Mouse (Mus musculus) heart, adult 9 months (tissue): ENCODE measurements around the gene Adad2.

Experiments
- DNase-seq, 2 experiments: peaks; one replicate each; pipeline ENCODE4 v3.0.0; 2022; ENCODE audit warnings: low spot score in 2 of 2

The Adad2 gene

DNA sequence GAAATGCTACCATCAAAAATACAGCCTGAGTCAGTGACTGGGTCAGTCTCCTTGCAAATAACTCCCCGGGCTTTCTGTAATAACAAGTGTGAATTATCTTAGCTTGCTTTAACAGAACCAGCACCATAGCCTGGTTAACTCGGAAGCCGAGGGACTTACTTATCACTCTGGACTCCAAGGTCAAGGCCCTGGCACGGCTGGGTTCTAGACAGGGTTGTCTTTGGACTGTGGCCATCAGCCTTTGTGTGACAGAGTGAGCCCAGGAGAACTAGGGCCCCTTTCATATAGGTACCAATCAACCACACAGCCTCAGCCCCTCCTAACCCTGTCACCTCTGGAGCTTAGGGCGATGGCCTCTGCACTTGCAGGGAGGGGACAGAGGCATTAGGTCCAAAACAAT, 28.5 kb downstream of the Adad2 start:
- no peak for DNase-seq

DNA sequence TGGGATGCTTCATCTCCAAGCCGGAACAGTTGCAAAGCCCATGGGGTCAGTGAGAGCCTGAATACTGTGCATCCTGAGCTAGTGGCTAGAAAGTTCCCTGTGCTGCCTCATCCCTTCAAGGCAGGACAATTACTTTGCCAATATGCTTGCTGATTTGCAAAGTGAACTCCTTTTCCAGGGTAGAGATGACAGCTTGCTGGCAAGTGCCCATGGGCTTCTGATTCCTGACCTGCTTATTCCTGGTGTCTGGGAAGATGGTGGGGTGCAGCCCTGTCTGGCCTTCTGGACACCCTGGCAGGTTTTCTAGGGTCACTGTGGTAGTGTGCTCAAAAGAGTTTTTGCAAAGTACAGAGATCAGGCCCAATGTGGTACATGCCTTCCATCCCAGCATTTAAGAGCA, 30.4 kb downstream of the Adad2 start:
- no peak for DNase-seq

- DNase-seq: no peak
Observed at GRCm38 (mm10) chr8:119644429-119644960, 31.9 kb downstream of the Adad2 start.

GRCm38 (mm10) chr8:119644981-119645597, 32.5 kb downstream of the Adad2 start:
- no peak for DNase-seq

- no peak for DNase-seq
Observed at GRCm38 (mm10) chr8:119646197-119646596, 33.6 kb downstream of the Adad2 start.

DNA sequence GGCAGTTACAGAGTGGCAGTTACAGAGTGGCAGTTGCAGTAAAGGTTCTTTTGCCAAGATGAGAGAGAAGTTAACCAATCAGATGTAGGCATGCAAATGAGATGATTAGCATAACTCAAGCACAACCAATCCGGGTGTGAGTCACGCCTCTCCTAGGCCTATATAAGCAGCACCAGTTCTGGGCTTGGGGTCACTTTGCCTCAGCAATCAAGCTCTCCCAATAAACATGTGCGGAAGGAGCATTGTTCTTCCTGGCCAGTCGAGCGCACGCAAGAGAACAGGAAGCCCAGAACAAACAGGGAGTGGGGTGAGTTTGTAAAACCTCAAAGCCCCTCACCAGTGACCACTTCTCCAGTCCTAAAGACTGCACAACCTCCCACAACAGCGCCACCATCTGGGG, 34.3 kb downstream of the Adad2 start:
- DNase-seq: no peak

DNA sequence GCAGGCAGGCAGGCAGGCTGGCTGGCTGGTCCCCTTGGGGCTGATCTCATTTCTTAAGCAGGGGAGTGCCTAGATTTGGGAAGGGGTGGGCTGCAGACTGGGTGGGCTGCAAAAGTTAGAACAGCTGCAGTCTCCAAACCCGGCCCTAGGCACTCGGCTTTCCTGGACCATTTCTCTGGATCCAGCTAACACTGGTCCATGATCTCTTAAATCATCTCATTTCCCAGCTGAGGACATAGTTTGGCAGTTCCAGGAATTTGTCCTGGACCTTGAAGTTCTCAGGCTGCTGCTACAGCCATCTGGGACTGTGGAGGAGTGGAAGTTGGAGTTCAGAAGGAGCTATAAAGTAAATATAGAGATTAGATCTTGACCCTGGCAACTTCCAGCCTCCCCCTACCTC, 38.8 kb downstream of the Adad2 start:
- peak in 1 of 2 experiments; percentile 46 for DNase-seq

DNA sequence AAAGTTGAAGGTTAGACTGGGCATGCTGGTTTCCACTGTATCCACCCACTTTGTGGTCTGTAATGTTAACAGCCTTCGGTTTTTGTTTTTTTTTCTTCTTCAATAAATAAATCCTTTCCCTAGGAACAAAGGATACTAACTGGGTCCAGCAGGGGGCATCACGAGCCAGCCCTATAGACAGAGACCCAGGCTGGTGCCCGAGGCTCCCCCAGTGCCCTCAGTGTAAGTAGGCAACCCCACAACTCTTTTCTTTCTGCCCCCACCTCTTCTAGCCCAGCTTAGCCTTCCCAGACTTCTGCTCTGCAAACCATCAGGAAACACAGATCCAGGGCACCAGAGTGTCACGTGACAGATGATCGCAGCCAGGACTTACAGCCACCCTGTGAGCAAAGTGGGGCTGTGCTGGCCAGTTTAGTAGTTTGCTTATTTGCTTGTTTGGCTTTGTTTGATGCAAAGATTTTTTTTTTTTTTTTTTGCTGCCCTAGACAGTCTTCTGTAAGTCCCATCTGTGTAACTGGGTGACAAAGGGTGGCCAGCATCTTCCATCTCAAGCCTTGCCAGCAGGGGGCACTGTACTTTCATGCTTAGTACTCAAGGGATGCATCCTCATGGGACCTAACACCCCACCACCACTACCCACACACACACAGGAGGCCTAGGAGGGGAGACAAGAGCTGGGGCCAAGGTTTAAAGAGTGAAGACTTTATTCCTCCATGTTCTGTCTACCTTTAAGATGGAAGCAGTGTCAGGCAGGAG, 44.3 kb downstream of the Adad2 start:
- DNase-seq: no peak

GRCm38 (mm10) chr8:119661081-119661480, 48.5 kb downstream of the Adad2 start:
- peak; percentile 82 to 85 for DNase-seq

GRCm38 (mm10) chr8:119661892-119662291, 49.3 kb downstream of the Adad2 start:
- peak in 1 of 2 experiments; percentile 19 for DNase-seq

DNA sequence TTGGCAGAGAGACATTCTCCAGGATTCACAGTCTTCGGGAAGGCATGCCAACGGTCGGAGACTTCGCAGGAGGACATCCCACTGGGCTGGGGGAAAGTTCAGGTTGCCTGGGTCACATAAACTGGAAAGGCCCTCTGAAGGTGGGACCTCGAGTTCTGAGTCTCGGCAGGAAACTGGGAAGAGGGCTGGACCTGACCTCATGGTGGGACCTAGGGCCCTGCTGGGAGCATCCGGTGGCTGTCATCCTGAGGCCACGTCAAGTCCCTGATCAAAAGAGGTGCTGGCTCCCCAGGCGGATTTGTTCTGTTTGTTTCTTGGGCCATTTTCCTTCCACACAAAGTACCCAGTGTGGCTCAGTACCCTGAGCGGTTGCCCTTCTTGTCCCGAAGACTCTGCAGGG, 50.9 kb downstream of the Adad2 start:
- no peak for DNase-seq

DNA sequence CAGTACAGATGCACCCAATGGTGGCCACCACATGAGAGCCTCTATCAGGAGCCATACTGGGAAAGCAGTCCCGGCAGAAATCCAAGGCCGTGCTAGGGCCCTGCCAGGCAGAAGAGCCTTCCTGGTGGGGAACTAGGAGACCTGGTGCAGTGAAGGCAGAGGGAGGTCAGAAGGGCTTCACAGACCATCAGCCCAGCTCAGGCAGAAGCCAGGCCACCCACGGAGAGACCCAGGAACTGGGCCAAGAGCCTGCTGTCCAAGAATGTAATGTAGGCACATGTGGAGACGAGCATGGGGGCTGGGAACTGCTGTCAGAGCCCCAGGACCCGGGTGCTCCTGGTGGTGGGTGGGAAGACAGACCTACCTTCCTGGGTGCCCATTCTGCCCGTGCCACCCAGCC, 52.7 kb downstream of the Adad2 start:
- DNase-seq: peak; percentile 29 to 43
